Mouse (Mus musculus): ENCODE results near the gene Zfp710. TPM values are rescaled to one million over a fixed set of nuclear protein-coding genes. Genes with fewer than 3 reads are reported as not detected.

The Zfp710 gene
- polyA plus RNA-seq, 1 experiment from 2014 or later, result 25.7 TPM

DNA sequence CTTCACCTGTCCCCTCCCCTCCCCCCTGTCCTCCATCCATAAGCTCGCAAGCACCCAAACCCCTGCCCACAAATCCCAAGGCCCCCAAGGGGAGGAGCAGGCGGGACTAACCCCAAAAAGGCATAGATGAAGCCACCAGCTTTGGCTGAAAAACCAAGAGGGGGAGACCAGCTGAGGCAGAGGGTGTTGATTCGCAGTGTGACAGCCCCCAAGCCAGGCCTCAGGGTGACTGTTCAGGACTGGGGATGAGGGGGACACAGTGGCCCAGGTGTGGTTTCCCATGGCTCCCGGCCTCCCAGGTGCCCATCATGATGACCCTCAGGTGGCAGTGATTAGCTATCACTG is 67.2 kb downstream of the Zfp710 start:
- Histone ChIP-seq H3K4me1 (ENCODE audit: control insufficient read depth, insufficient read depth, low read length) (peaks cover 4% of the 10 kb centered on the region; the same call in 1 of the 2 replicates), H3K4me3 (ENCODE audit: low read length) (no peak overlapping the region), H3K9ac (ENCODE audit: low read depth, low read length) (no peak overlapping the region), H3K9me3 (ENCODE audit: control insufficient read depth, low read length) (no peaks in the 10 kb centered on the region), H3K4me2 (replicated peaks; ENCODE audit: low read depth, low read length) (no peak overlapping the region), H3K36me3 (ENCODE audit: control insufficient read depth, insufficient read depth, low read length) (peaks cover 92% of the 10 kb centered on the region), H3K27ac (ENCODE audit: low read depth, low read length) (no peak overlapping the region), H3K27me3 (ENCODE audit: control insufficient read depth, insufficient read depth, low read length) (no peaks in the 10 kb centered on the region)
- WGBS, result 77% methylated on average over 4 of the region's 4 CpGs
- ATAC-seq (ENCODE audit: low FRiP score, low TSS enrichment), result no peak

GRCm38 (mm10) chr7:80092351-80093046 is 67.9 kb downstream of the Zfp710 start:
- no peak for ATAC-seq (ENCODE audit: low FRiP score, low TSS enrichment)
- no peaks in the 10 kb centered on the region for H3K9me3 ChIP-seq (ENCODE audit: control insufficient read depth, low read length)
- H3K9ac ChIP-seq (ENCODE audit: low read depth, low read length), result no peak overlapping the region
- peaks cover 92% of the 10 kb centered on the region for H3K36me3 ChIP-seq (ENCODE audit: control insufficient read depth, insufficient read depth, low read length)
- H3K4me2 ChIP-seq (replicated peaks; ENCODE audit: low read depth, low read length), result no peak overlapping the region
- WGBS, result 77% methylated on average over 9 of the region's 9 CpGs
- H3K4me1 ChIP-seq (ENCODE audit: control insufficient read depth, insufficient read depth, low read length), result peaks cover 4% of the 10 kb centered on the region; the same call in 1 of the 2 replicates
- no peak overlapping the region for H3K27ac ChIP-seq (ENCODE audit: low read depth, low read length)
- H3K4me3 ChIP-seq (ENCODE audit: low read length), result no peak overlapping the region
- no peaks in the 10 kb centered on the region for H3K27me3 ChIP-seq (ENCODE audit: control insufficient read depth, insufficient read depth, low read length)

- H3K36me3 ChIP-seq (ENCODE audit: control insufficient read depth, insufficient read depth, low read length), result peaks cover 94% of the 10 kb centered on the region
- peaks cover 4% of the 10 kb centered on the region; the same call in 1 of the 2 replicates for H3K4me1 ChIP-seq (ENCODE audit: control insufficient read depth, insufficient read depth, low read length)
- H3K4me3 ChIP-seq (ENCODE audit: low read length), result no peak overlapping the region
- WGBS, result 80% methylated on average over 5 of the region's 5 CpGs
- no peak for ATAC-seq (ENCODE audit: low FRiP score, low TSS enrichment)
- no peak overlapping the region for H3K4me2 ChIP-seq (replicated peaks; ENCODE audit: low read depth, low read length)
- H3K9me3 ChIP-seq (ENCODE audit: control insufficient read depth, low read length), result no peaks in the 10 kb centered on the region
- H3K27me3 ChIP-seq (ENCODE audit: control insufficient read depth, insufficient read depth, low read length), result no peaks in the 10 kb centered on the region
- H3K9ac ChIP-seq (ENCODE audit: low read depth, low read length), result no peak overlapping the region
- no peak overlapping the region for H3K27ac ChIP-seq (ENCODE audit: low read depth, low read length)
These were observed 69.9 kb downstream of the Zfp710 start for GRCm38 (mm10) chr7:80094481-80094880.

DNA sequence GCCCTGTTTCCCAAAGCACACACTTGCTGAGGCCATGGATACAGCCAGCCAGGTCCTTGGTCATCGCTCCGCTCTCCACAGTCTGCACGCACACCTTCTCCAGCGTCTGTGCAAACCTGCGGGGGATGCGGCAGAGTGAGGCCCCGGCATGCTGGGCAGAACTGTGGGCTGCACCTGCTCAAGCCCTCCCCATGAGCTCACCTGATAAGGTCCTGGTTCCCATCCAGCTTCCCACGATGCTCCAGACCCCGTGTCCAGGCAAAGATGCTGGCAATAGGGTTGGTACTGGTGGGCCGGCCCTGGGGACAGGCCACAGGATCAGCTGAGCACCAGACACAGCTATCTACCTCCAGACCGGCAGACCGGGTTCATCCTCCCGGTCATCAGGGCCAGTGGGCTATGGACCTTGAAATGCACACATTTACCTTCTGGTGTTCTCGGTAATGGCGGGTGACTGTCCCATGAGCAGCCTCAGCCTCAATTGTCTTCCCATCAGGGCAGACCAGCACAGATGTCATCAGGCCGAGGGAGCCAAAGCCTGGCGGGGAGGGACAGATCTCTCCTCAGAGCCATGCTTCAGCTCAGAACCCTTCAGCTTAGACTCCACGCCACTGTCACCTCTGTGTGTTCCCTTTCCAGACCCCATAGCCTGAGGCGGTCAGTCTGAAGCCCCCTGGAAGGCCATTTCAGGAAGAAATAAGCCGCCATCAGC is 71.1 kb downstream of the Zfp710 start:
- H3K4me2 ChIP-seq (replicated peaks; ENCODE audit: low read depth, low read length), result no peak overlapping the region
- H3K27me3 ChIP-seq (ENCODE audit: control insufficient read depth, insufficient read depth, low read length), result no peaks in the 10 kb centered on the region
- H3K9ac ChIP-seq (ENCODE audit: low read depth, low read length), result no peak overlapping the region
- H3K9me3 ChIP-seq (ENCODE audit: control insufficient read depth, low read length), result no peaks in the 10 kb centered on the region
- ATAC-seq (ENCODE audit: low FRiP score, low TSS enrichment), result no peak
- WGBS, result 91% methylated on average over 20 of the region's 20 CpGs
- no peak overlapping the region for H3K4me3 ChIP-seq (ENCODE audit: low read length)
- peaks cover 98% of the 10 kb centered on the region for H3K36me3 ChIP-seq (ENCODE audit: control insufficient read depth, insufficient read depth, low read length)
- no peak overlapping the region for H3K27ac ChIP-seq (ENCODE audit: low read depth, low read length)
- H3K4me1 ChIP-seq (ENCODE audit: control insufficient read depth, insufficient read depth, low read length), result peaks cover 4% of the 10 kb centered on the region; the same call in 1 of the 2 replicates

GRCm38 (mm10) chr7:80098389-80098976 is 73.9 kb downstream of the Zfp710 start:
- Histone ChIP-seq H3K9me3 (ENCODE audit: control insufficient read depth, low read length) (no peaks in the 10 kb centered on the region), H3K9ac (ENCODE audit: low read depth, low read length) (no peak overlapping the region), H3K4me1 (ENCODE audit: control insufficient read depth, insufficient read depth, low read length) (no peaks in the 10 kb centered on the region), H3K4me3 (ENCODE audit: low read length) (no peak overlapping the region), H3K36me3 (ENCODE audit: control insufficient read depth, insufficient read depth, low read length) (peaks cover 94% of the 10 kb centered on the region), H3K4me2 (replicated peaks; ENCODE audit: low read depth, low read length) (no peak overlapping the region), H3K27ac (ENCODE audit: low read depth, low read length) (no peak overlapping the region), H3K27me3 (ENCODE audit: control insufficient read depth, insufficient read depth, low read length) (no peaks in the 10 kb centered on the region)
- 93% methylated on average over 13 of the region's 13 CpGs for WGBS
- no peak for ATAC-seq (ENCODE audit: low FRiP score, low TSS enrichment)

GRCm38 (mm10) chr7:80103335-80103734 is 78.7 kb downstream of the Zfp710 start:
- Histone ChIP-seq H3K4me3 (ENCODE audit: low read length) (no peak overlapping the region), H3K27me3 (ENCODE audit: control insufficient read depth, insufficient read depth, low read length) (no peaks in the 10 kb centered on the region), H3K4me2 (replicated peaks; ENCODE audit: low read depth, low read length) (no peak overlapping the region), H3K27ac (ENCODE audit: low read depth, low read length) (no peak overlapping the region), H3K9me3 (ENCODE audit: control insufficient read depth, low read length) (peaks cover 3% of the 10 kb centered on the region; the same call in 1 of the 2 replicates), H3K36me3 (ENCODE audit: control insufficient read depth, insufficient read depth, low read length) (peaks cover 46% of the 10 kb centered on the region), H3K4me1 (ENCODE audit: control insufficient read depth, insufficient read depth, low read length) (no peaks in the 10 kb centered on the region), H3K9ac (ENCODE audit: low read depth, low read length) (no peak overlapping the region)
- no peak for ATAC-seq (ENCODE audit: low FRiP score, low TSS enrichment)
- 90% methylated on average over 3 of the region's 3 CpGs for WGBS

GRCm38 (mm10) chr7:80105637-80106390 is 81.2 kb downstream of the Zfp710 start:
- ATAC-seq (ENCODE audit: low FRiP score, low TSS enrichment), result no peak
- Histone ChIP-seq H3K27ac (ENCODE audit: low read depth, low read length) (no peak overlapping the region), H3K4me3 (ENCODE audit: low read length) (no peak overlapping the region), H3K9ac (ENCODE audit: low read depth, low read length) (no peak overlapping the region), H3K4me2 (replicated peaks; ENCODE audit: low read depth, low read length) (no peak overlapping the region), H3K36me3 (ENCODE audit: control insufficient read depth, insufficient read depth, low read length) (peaks cover 34% of the 10 kb centered on the region), H3K27me3 (ENCODE audit: control insufficient read depth, insufficient read depth, low read length) (no peaks in the 10 kb centered on the region), H3K4me1 (ENCODE audit: control insufficient read depth, insufficient read depth, low read length) (no peaks in the 10 kb centered on the region), H3K9me3 (ENCODE audit: control insufficient read depth, low read length) (peaks cover 3% of the 10 kb centered on the region; the same call in 1 of the 2 replicates)
- 93% methylated on average over 4 of the region's 4 CpGs for WGBS

DNA sequence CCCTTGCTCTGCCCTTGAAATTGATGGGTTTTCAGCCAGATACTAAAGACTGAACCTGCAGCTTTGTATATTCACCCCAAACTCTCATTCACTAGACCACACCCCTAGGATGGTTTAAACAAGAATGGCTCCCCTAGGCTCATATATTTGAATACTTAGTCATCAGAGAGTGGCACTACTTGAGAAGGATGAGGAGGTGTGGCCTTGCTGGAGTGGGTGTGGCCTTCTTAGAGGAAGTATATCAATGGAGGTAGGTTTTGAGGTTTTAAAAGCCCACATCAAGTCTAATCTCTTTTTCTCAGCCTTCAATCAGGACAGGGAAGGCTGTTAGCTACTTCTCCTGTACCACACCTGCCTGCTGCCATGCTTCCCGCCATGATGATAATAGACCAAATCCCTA is 81.8 kb downstream of the Zfp710 start:
- Histone ChIP-seq H3K9me3 (ENCODE audit: control insufficient read depth, low read length) (peaks cover 3% of the 10 kb centered on the region; the same call in 1 of the 2 replicates), H3K36me3 (ENCODE audit: control insufficient read depth, insufficient read depth, low read length) (peaks cover 28% of the 10 kb centered on the region), H3K4me1 (ENCODE audit: control insufficient read depth, insufficient read depth, low read length) (no peaks in the 10 kb centered on the region), H3K4me3 (ENCODE audit: low read length) (no peak overlapping the region), H3K27ac (ENCODE audit: low read depth, low read length) (no peak overlapping the region), H3K27me3 (ENCODE audit: control insufficient read depth, insufficient read depth, low read length) (no peaks in the 10 kb centered on the region), H3K4me2 (replicated peaks; ENCODE audit: low read depth, low read length) (no peak overlapping the region), H3K9ac (ENCODE audit: low read depth, low read length) (no peak overlapping the region)
- WGBS, result 94% methylated on average over 1 of the region's 1 CpGs
- ATAC-seq (ENCODE audit: low FRiP score, low TSS enrichment), result no peak
